Mouse (Mus musculus) embryonic fibroblast, embryonic 13.5 days (primary cell): ENCODE measurements around the gene Gas2.

Experiments used
- CTCF ChIP-seq: IDR thresholded peaks from 2 replicates; pipeline ENCODE4 v1.5.1; 2011; ENCODE audit warnings: mild to moderate bottlenecking, control low read depth, low read length, moderate library complexity, borderline replicate concordance; ENCODE audit not compliant: insufficient read depth
- POLR2A ChIP-seq: IDR thresholded peaks from 2 replicates; pipeline ENCODE4 v1.6.1; 2011; ENCODE audit warnings: low read depth, mild to moderate bottlenecking, control low read depth, low read length, moderate library complexity

DNA sequence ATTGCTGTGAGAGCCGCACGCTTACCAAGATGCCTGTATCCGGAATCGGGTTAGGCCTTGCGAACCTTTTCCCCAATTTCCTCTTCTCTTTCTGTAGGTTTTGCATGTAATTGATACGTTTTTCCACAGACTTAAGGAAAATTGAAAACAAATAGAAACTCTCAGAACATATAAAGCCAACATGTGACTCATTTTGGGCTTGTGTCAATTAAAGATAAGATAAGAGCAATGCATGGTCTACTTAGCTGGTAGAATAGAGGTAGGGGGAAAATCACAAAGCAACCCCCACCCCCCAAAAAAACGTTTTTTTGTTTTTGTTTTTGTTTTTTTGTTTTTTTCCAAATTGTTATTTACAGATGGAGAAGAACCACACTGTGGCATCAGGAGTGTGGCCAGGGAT is 151.6 kb downstream of the Gas2 start:
- TF ChIP-seq POLR2A (no peak), CTCF (no peak)
